Mouse (Mus musculus): ENCODE measurements around the gene Irf2.
A peak's percentile ranks its signal among the peaks of the same experiment; 100 is the strongest.

The Irf2 gene

DNA sequence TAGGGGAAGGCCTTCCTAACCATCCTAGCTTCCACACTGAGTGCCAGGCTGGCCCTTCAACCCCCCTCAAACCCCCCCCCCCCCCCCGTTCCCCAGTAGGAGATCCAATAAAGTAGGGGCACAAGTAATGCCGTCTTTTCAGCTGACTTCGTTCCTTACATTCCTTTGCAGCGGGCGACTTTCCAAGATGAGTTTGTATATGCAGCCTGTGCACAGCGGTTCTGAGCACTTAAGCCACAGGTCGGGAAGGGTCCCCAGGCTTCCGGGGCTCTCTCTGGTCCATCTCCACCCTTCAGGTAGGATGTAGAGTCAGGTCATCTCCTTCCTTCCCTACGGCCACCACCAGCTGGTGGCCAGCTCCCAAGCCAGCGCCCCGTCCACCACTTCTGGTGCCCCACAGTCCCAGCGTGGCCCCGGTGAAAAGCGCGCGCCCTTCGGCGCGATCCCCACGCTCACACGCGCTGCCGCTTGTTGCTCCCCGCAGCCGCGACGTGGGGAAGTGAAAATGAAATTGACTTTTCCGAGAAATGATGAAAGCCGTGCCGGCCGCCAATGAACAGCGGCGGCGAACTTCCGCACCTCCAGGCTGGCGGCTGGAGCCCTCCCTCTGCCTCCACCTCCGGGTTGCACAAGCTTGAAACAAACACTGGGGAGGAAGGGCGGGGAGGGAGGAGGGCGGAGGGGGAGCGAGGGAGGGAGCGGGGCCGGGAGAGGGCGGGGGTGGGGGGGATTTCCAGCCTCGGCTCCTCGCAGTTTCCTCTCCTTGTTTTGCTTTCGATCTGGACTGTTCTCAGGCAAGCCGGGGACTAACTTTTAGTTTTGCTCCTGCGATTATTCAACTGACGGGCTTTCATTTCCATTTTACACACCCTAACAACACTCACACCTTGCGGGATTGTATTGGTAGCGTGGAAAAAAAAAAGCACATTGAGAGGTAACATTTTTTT, at the start of gene Irf2:
Gene Irf2 (plus strand): TSS at position 730 of the 947 bp plus-strand sequence.
- peak; percentile 92 to 94 for DNase-seq (ENCODE audit: low spot score in 2 of 2)

DNA sequence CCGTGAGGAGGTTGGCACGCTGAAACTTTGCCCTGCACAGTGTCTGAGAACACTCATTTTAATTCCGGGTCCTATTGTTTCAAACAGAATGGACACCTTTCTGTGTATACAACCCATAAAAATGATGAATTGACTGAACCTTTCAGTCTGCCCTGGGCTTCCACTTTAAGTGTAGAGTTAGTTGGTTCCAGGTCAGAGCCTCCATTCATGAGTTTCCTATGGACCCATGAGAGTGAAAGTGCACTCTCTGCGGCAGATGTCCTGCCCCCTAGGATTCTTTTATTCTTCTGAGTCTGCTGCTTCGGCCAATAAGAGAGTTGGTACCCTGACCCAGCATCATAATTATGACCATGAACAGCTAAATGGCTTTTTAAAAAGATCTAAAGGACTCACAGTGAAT, 49.4 kb upstream of the Irf2 start:
- no peak for DNase-seq (ENCODE audit: low spot score in 2 of 2)

DNA sequence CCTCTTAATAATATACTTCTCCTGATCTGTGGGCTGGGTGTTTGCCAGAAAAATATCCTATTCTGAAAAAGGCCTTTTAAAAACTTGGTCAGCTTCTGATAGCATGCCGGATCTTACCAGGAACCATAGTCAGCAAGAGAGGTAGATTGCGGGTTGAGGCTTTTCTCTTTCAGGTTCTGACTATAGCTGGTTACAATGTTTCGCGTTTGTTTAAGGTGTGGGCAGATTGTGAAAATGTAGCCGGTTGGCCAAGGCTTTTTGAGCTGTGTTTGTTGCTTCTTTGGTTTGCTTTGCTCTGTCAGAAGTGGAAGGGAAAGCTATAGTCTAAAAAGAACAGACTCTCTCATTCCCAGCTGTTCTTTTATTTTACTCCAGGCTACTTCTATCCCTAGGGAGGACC, 49.0 kb upstream of the Irf2 start:
- no peak for DNase-seq (ENCODE audit: low spot score in 2 of 2)

DNA sequence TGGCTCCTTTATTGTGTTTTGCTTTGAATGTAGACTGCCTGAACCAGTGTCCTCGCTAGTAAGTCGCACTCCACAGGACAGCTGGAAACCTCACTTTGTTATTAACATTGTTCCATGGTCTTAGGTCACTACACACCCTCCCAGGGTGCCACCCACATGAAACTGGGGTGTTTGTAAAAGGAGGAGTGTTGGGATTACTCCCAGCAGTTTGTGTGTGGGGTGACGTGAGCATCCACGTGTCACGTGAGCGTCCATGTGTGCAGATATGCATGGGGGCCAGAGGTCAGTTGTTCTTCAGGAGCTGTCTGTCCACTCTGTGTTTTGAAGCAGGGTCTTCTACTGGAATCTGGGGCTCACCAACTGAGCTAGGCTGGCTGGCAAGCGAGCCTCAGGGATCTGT, 48.2 kb upstream of the Irf2 start:
- no peak for DNase-seq (ENCODE audit: low spot score in 2 of 2)

DNA sequence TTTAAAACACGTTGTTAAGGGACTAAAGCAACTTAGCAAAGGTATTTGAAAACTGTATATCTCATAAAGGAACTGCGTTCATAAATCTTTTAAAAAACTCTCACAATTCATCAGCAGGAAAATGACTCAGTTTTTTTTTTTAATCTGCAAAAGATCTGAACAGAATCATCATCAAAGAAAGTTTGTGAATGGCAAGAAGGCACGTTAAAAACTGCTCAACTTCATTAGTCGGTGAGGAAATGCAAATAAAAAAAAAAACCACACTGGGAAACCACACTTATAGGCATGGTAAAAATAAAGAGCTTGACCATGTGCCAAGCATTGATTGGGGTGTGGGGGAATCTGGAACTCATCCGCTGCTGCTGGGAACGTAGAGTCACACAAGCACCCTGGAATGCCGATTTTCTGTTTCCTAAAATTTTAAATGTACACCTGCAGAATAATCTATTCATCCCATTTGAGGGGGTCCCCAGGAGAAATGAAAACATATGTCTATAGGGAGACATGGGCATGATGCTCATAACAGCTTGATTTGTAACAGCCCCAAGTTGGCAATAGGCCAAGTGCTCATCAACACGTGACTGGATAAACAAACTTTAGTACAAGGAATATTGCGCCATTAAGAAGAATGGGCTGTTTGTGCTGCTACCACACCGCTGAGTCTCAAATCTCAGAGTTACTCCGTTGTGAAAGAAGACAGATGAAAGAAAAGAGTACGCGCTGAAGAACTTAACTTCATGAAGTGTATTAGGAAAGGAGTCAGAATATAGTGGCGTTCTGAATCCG, 43.1 kb upstream of the Irf2 start:
- DNase-seq (ENCODE audit: low spot score in 2 of 2), result no peak

DNA sequence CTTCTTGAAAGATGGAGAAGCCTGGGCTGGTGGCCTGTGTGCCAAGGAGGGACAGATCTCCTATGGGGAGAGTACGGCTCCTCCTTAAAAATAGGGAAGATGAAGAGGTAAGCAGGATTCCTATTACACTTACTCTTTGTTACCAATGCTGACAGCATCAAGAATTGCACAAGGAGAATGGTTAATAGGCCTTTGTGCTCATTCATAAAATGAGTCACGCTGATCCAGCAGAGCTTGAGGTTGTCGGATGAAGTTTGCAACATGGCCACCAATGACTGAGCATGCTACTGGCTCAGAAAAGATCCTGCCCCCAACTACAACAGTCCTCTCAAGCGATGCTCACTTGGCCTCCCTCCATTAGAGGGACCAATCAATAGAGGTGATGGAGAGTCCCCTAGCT, 42.0 kb upstream of the Irf2 start:
- DNase-seq (ENCODE audit: low spot score in 2 of 2), result no peak

DNA sequence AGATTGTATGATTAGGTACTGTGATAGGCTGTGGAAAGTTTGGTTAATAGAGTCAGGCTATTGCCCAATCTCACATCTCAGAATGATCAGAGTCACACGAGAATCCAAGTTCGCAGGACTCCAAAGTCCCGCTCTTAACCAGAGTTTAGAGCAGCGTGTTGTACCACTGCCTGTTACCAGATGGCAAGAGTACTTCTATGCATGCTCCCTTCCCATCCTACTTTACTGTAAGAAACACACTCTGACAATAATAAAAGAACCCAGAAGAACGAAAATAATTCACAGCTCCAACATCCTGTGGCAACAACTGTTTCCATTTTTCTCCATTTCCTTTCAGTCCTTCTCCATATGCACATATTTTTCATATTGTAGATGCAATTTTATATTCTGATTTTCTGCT, 41.4 kb upstream of the Irf2 start:
- no peak for DNase-seq (ENCODE audit: low spot score in 2 of 2)

DNA sequence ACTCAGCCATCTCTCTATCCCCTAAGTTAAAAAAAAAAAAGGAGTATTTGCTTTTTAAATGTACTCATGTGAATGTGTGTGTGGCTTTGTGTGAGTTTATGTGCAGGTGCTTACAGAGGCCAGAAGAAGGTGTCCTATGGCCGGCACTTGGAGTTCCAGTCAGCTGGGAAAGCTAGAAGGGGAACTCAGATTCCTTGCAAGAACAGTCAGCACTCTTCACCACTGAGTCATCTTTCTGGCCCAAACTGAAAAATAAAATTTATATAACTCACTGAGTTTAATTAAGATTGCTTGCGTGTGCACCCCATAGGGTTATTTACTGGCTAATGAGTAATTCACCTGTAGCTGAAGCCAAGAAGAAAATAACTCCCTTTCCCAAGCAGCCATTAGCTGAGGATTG, 34.4 kb upstream of the Irf2 start:
- DNase-seq (ENCODE audit: low spot score in 2 of 2), result no peak

DNA sequence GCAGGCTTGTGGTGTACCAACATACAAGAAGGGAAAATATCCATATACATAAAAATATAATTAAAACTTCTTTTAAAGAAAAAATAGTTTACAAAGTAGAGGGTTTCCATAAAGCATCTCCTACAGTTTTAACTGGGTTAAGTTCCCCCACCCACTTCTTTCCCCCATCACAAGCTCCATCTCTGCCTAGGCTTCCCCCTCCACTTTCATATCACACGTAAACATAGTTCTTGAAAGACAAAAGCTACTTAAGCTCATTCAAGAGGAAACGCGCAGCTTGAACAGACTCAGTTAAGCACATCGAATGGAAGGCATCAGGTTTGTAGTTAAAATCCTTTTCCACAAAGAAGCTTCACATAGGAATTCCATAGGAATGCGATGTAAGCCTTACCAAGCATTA, 32.8 kb upstream of the Irf2 start:
- DNase-seq (ENCODE audit: low spot score in 2 of 2), result no peak

DNA sequence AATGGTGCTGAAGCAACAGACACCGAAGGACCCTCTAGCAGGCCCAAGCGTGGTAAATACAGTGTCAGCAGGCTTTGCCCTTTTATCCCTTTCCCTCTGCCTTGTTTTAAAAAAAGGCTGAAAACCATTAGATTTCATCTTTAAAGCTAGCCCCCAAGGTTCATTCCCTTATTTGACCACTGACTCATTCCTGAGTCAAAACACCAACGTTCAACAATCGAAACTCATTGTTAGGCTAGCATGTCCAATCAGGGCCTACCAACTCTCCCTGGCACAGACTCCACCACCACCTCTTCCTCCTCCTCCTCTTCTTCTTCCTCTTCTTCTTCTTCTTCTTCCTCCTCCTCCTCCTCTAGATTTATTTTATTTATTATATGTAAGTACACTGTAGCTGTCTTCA, 30.2 kb upstream of the Irf2 start:
- DNase-seq (ENCODE audit: low spot score in 2 of 2), result no peak

DNA sequence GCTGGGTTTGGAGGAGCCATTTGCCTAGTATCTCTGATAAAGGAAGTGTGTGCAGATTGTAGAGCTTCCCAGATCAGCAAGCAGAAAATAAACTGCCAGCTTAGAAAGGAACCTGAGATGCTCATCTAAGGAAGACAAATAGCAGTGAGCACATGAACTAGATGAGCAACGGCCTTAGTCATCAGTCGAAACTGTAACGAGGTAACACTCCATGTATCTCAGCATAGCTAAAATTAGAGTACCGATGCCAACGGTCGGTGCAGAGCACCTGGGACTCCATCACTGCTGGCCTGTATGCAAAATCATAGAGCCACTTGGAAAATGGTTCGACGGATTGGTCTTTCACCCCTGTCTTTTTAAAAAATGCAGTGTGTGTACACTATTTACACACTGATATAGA, 29.2 kb upstream of the Irf2 start:
- no peak for DNase-seq (ENCODE audit: low spot score in 2 of 2)

DNA sequence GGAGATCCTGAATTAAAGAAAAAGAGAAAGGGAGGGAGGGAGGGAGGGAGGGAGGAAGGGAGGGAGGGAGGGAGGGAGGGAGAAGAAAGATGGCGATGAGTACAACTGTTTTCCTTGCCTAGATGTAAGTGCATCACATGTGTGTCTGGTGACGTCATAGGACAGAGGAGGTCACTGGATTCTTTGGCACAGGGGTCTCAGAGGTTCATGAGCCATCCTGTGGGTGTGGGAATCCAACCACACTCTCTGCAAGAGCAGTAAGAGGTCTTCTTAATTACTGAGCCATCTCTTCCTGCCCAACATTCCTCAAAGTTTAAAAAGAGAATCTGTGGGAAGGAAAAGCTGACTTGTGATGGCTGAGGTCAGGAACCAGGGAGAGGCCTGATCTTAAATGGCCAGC, 28.0 kb upstream of the Irf2 start:
- no peak for DNase-seq (ENCODE audit: low spot score in 2 of 2)

DNA sequence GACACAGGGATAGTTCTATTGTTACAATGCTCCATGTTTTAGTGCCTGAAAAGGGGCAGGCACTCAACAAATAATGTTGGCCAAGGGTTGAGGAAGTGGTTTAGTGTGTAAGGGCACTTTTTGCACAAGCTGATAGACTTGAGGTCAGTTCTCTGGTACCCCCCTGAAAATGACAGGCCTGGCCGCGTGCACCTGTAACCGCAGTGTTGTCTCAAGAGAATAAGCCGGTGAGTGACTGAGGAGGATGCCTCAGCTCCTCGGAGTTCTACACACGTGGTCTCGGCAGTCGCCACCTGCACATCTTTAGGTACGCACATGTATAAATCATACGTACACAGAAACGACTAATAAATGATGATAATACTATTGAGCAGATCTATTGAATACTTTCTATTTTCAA, 26.4 kb upstream of the Irf2 start:
- peak; percentile 33 to 69 for DNase-seq (ENCODE audit: low spot score in 2 of 2)

DNA sequence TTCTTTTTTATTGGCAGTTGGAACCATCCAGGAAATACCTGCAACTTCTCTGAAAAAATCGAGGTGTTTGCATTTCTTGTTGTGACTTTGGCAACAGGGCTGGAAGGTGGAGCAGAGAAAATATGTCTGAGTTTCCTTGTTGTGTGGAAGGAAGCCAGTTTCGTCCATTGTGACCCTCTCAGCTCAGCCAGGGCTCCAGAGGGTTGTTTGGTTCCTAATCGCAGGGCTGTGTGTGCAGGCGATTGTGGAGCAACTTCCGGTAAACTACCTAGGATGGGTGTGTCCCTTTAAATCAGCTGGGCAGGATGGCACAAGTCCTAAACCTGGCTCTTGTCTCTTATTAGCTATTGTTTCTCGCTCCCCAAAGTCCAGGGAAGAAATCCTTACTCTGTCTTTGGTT, 25.7 kb upstream of the Irf2 start:
- DNase-seq (ENCODE audit: low spot score in 2 of 2), result no peak

DNA sequence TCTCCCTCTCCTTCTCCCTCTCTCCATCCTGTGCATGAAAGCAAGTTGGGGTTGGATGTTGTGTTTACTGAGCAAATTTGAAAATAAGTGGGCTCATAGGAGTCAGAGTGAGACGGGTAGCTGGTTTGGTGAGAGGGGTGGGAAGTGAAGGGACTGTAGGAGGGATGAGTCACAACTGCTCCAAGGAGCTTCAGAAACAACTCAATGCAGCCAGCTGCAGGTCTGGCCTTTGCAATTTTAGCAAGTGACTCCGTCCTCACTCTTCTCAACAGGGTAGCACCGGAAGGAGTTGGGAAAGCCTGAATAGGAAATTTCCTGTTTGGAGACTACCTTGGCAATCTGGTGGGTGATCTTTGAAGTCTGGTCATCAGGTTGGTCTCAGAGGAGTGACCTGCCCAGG, 25.1 kb upstream of the Irf2 start:
- DNase-seq (ENCODE audit: low spot score in 2 of 2), result no peak

DNA sequence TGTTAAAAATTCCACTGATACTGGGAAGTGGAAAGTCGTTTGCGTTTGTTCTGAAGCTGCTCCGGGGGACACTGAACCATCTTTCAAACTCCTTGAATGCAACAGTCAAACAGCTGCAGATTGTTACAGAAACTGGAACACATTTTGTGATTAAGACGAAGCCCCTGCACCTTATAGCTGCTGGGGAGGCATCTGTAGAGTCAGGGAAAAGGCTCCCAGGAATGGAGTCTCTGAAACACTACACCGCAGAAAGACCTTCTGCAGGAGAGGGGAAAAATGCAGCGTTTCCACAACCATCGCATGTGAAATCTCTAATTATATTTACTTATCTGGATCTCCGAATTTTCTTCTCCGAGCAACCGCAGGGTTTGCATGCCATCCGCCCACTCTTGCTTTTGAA, 23.1 kb upstream of the Irf2 start:
- no peak for DNase-seq (ENCODE audit: low spot score in 2 of 2)

DNA sequence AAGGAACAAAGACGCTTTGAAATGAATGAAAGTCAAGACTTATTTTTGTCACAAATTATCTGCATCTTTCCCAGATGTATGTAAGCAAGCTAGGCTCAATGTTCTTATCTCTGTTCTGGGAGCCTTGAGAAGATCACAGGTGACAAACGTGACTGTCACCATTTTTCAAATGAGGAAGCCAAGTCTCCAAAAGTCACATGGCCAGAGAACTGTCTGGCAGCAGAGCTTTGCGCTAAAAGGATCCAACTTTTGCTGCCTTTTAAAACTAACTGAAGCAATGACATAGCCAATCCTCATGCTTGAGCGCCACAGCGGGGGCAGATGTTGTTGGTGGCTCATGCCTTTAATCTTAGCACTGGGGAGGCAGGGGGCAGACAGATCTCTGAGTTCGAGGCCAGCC, 22.4 kb upstream of the Irf2 start:
- no peak for DNase-seq (ENCODE audit: low spot score in 2 of 2)

DNA sequence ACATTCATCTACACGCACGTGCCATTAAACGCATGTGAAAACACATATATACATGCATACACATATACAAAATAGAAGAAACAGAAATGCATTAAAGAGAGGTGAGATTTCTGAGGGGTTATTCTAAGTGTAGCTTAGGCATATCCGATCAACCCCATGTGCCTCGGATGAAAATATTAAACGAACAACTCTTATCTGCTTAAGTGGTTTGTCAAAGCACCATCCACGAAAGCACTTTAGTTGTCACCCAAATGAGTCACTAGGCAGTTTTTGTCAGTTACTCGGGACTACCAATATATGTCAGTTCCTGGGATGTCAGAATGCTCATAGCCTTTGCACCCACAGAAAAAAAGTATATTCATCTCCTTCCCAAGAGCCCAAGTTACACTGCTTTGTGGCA, 21.2 kb upstream of the Irf2 start:
- DNase-seq (ENCODE audit: low spot score in 2 of 2), result no peak

DNA sequence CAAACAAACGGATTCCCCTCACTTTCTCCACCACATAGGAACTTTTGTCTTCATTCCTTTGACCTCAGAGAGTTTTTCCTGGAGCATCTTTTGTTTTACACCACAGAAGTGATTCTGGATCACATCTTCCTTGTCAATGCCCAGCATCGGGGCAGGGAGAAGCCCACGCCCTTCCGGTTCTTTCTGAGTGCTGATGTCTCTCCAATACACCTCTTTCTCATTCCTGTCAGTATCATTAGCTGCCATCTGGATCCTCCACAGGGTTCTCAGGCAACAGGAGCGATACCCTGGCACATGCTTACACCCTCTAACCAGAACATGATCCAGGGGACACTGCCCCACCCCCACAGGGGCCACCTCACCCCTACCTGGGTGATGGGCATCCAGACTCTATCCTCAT, 20.8 kb upstream of the Irf2 start:
- no peak for DNase-seq (ENCODE audit: low spot score in 2 of 2)

DNA sequence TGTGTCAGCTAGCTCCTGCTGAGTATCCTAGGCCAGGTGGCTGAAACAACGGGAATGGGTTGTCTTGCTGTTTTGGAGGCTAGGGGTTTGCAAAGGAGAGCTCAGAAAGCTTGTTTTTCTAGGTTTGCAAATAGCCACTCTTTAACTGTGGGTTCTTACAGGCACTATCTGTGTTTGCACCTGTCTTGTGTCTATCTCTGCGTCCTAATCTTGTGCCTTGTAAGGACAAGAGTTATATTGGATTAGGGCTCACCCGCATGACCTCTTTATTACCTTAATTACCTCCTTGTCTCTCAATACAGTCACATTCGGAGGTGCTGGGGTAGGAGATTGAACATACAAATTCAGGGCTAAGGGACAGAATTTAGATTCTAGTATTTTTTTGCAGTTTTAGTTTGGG, 18.9 kb upstream of the Irf2 start:
- DNase-seq (ENCODE audit: low spot score in 2 of 2), result no peak

DNA sequence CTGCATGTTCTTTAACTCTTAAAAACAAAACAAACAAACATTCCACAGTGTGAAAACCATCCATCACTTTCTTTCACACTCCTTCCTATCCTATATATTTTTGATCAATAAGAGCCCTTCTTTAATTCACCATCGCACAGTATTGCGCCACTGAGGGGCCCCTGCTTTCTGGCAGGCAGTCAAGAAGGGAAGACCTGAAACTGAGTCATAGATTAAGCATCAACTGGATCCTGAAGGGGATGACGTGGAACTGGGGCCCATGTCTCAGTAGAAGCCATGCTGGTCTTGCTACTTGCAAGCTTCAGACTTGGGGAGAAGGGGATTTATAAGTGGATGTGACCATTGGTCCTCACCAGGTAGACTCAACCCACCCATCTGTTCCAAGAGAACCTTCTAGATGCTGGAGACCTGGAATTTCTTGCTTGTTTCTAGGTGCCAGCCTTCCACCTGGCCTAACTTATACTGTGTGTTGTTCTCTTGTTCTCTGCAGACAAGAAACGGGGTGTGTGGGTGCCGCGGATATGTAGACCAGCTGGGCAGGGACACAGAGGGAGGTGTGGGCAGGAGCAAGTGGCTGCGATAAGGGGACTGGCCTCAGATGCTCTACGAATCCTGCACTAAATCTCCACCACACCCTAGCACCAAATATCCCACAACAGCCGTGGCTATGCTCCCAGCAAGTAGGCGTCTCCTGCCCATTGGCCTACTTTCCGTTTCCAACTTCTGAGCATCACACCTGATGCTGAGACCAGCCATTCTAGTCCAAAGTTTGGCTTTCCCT, 18.3 kb upstream of the Irf2 start:
- no peak for DNase-seq (ENCODE audit: low spot score in 2 of 2)

DNA sequence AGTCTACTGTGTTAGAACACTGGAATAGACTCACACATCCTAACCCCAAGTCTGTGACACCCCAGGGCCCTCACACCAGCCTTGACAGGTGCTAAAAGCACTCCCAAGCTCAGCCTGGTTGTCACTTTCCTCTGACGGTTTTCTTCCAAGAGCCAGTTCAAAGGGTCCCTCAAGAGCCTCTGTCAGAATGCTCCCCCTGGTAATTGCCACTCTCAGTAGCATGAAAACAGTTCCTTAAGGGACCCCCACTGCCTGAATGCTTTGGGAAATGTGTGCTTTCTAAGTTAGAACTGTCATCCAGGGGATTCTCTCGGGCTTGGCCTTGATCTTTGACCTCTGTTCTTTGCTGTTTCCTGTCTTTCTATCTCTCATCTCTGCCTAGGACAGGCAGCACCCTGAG, 17.0 kb upstream of the Irf2 start:
- DNase-seq (ENCODE audit: low spot score in 2 of 2), result no peak

All from natural killer cell, adult 2 months (primary cell).